Mouse (Mus musculus) lung, postnatal 0 days (tissue): ENCODE data around the gene Ankrd36.

Source experiments
- CTCF ChIP-seq: IDR thresholded peaks from 2 replicates; pipeline ENCODE4 v1.5.1; 2016; ENCODE audit warnings: antibody characterized with exemption, mild to moderate bottlenecking
- EP300 ChIP-seq: IDR thresholded peaks from 2 replicates; pipeline ENCODE4 v1.6.1; 2016; ENCODE audit warnings: antibody characterized with exemption, mild to moderate bottlenecking, control low read depth

- no peak for TF ChIP-seq CTCF
- TF ChIP-seq EP300: no peak
Observed at GRCm38 (mm10) chr11:5520412-5521265, 48.8 kb upstream of the Ankrd36 start, which contains the start of gene Xbp1.
